Mouse (Mus musculus) bone marrow, adult 2 months (tissue): ENCODE measurements at regions not wholly inside any gene's neighbourhood (a gene's known extent, or its start where the extent isn't known, plus 50 kb on each side); places are given as distances from the start of the nearest gene placed in this dataset.

Source experiments
- H3K27ac ChIP-seq: fragments of 200-500 bp; 2 replicates; pipeline ENCODE4 v1.5.1; 2012; ENCODE audit warnings: low read depth, mild to moderate bottlenecking, control low read depth, inconsistent platforms, low read length; ENCODE audit not compliant: control insufficient read depth, poor library complexity, insufficient read depth
- H3K4me1 ChIP-seq: fragments of 200-500 bp; 2 replicates; pipeline ENCODE4 v1.6.1; 2011; ENCODE audit warnings: low read length; ENCODE audit not compliant: control insufficient read depth, insufficient read depth
- H3K4me3 ChIP-seq: fragments of 200-500 bp; replicated peaks from 2 replicates; pipeline ENCODE3; 2011; ENCODE audit warnings: mild to moderate bottlenecking, low read depth, low read length, control low read depth; ENCODE audit not compliant: control insufficient read depth
- CTCF ChIP-seq: fragments of 200-500 bp; IDR thresholded peaks from 2 replicates; pipeline ENCODE4 v1.5.1; 2011; ENCODE audit warnings: low read length, control low read depth; ENCODE audit not compliant: control insufficient read depth, insufficient read depth
- POLR2A ChIP-seq: fragments of 200-500 bp; IDR thresholded peaks from 2 replicates; pipeline ENCODE4 v1.6.1; 2011; ENCODE audit warnings: low read depth, mild to moderate bottlenecking, control low read depth, low read length, borderline replicate concordance; ENCODE audit not compliant: control insufficient read depth
- WGBS: fragments of 180-500 bp; shearing (Covaris S2); methylation state at CpG from one replicate; pipeline ENCODE4 v1.1.7; 2018; 5-methylcytosine and 5-hydroxymethylcytosine counted together

DNA sequence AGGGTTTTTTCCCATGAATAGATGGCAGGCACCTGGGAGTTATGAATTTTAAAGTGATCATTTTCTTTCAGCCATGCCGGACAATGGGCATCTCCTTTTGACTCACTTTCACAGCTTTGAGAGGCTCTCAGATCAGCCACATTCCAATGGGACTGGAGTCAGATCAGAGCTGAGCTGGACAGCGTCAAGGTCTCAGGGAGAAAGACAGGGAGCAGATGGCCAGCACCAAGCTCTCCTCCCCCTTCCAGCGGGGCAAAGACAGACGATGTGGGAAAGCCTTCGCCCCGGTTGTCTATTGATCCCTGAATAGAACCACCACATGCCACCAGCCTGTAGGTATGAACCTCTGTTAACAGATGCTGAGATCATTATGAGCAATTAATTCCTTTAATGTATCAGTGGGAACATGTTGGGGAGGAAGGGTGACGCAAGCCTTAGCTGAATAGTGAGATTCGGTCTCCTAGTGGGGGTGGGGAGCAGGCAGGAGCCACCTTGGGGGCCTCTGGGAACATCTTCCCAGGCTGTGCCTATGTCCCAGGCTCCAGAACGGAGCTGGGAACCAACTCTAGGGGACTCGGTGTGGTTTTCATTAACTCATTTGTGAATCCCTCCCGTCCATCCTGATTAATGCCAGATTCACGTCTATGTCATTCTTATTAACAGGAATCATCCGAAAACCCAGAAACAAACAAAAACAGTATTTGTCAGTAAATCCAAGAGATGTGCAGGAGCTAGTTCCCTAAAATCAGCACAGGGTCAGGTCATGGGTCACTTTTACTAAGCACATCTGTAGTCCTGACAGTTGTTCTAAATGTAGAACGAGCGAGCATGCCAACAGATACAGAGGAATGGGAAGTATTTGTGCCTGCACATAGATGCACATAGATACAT, 101.8 kb upstream of the Id4 start:
- WGBS, result 43% methylated on average over 15 of the region's 15 CpGs
- H3K4me3 ChIP-seq, result no peak overlapping the region
- no peaks in the 10 kb centered on the region for H3K4me1 ChIP-seq
- H3K27ac ChIP-seq, result no peak overlapping the region
- no peak for TF ChIP-seq CTCF
- no peak for TF ChIP-seq POLR2A

DNA sequence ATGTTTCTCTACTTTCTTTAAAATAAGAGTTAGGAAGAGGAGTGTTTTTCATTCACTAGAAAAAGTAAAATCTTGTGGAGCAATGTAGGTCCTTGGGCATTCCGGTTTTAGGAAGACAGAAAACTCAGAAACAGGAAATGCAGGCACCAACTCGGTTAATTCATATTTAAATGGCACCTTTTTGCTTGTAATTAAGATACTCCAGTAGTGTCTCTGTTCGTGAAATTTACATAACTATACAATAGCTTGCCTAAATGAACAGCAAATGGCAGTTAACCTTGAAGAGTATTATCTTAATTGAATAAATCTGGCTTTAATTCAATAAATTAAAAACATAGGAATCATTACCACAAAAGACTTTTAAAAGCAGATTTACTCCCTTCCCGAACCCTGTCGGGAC, 100.9 kb upstream of the Id4 start:
- no peak overlapping the region for H3K4me3 ChIP-seq
- TF ChIP-seq CTCF, result no peak
- no peak for TF ChIP-seq POLR2A
- no peaks in the 10 kb centered on the region for H3K4me1 ChIP-seq
- no peak overlapping the region for H3K27ac ChIP-seq
- 55% methylated on average over 5 of the region's 5 CpGs for WGBS

DNA sequence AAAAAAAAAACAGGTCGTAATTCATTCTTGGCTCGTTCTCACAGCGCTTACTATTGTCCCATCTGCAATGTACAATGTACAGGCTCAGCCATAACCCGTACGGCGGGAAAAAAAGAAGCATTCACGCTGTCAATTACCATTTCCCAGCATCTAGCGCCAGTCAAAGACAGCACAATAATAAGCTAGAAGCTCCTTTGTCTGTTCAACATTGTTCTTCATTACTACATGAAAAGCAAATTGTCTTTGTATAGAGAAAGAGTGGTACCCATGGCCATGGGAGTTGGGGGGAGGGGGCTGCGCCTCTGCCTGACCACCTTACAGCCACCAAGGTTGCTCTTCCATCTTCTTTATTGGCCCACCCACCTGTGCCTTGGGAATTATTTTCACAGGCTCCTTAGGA, 99.7 kb upstream of the Id4 start:
- no peak for TF ChIP-seq CTCF
- no peak for TF ChIP-seq POLR2A
- Histone ChIP-seq H3K27ac (no peak overlapping the region), H3K4me3 (no peak overlapping the region), H3K4me1 (no peaks in the 10 kb centered on the region)
- 58% methylated on average over 9 of the region's 9 CpGs for WGBS

DNA sequence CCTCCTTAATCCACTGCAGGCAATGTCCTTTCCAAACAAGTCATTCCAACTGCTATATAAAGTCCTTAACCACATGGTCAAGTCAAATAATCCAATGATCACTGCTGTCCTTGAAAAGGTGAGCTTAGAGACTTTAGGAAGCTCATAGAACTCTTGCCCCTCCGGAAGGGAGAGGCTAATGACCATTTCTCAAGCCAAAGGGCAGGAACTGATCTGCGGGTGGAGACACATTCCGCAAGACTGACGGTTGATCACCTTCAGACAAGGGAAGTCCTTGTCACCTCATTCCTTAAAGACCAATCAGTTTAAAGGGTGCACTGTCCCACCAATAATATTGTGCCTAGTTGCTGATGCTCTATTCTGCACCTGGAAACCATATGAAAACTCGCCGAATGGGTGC, 96.4 kb upstream of the Id4 start:
- WGBS, result 78% methylated on average over 6 of the region's 6 CpGs

DNA sequence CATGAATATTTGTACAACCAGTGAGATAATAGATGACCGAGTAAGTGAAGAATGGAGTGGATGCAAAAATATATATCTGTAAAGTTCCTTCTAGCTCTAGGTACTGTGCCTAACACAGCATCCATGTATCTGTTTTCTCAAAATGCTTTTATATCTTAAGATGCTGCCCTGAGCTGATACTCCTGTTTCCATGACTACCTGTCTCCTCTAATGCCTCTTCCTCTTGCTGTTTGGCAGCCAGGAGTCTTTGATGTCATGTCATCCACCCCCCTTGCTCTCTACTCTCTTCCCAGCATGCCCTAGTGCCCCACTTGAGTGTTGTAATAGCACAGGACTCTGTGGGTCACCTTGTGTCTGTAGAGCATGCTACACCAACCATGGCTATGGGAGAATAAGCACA, 95.2 kb upstream of the Id4 start:
- WGBS, result 92% methylated on average over 1 of the region's 1 CpGs
- no peak for TF ChIP-seq POLR2A
- TF ChIP-seq CTCF, result no peak
- H3K4me3 ChIP-seq, result no peak overlapping the region

More for the DNA sequence above, 96.4 kb upstream of the Id4 start:
- Histone ChIP-seq H3K4me1 (no peaks in the 10 kb centered on the region), H3K4me3 (no peak overlapping the region), H3K27ac (no peak overlapping the region)
- TF ChIP-seq POLR2A (no peak), CTCF (no peak)

DNA sequence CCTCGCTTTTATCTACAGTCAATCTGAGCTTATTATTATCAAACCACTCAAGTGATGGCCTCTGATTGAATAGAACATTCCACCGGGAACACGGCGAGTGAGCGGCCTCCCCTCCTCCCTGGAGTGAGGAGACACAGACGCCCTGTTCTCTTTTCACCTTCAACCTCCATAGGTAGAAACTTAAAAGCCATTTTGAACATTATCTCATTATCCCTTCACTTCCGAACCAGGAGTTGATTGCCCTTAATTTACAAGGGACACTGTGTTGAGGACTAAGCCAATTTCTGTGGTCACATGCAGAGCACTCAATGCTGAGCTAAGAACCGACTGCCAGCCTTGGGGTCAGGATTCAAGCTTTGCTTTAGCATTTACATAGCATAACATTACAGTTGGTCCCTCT, 93.1 kb upstream of the Id4 start:
- no peaks in the 10 kb centered on the region for H3K4me1 ChIP-seq
- no peak overlapping the region for H3K27ac ChIP-seq
- no peak overlapping the region for H3K4me3 ChIP-seq
- 65% methylated on average over 8 of the region's 8 CpGs for WGBS
- no peak for TF ChIP-seq CTCF
- TF ChIP-seq POLR2A, result no peak

More for the DNA sequence above, 95.2 kb upstream of the Id4 start:
- H3K4me1 ChIP-seq, result no peaks in the 10 kb centered on the region
- no peak overlapping the region for H3K27ac ChIP-seq

DNA sequence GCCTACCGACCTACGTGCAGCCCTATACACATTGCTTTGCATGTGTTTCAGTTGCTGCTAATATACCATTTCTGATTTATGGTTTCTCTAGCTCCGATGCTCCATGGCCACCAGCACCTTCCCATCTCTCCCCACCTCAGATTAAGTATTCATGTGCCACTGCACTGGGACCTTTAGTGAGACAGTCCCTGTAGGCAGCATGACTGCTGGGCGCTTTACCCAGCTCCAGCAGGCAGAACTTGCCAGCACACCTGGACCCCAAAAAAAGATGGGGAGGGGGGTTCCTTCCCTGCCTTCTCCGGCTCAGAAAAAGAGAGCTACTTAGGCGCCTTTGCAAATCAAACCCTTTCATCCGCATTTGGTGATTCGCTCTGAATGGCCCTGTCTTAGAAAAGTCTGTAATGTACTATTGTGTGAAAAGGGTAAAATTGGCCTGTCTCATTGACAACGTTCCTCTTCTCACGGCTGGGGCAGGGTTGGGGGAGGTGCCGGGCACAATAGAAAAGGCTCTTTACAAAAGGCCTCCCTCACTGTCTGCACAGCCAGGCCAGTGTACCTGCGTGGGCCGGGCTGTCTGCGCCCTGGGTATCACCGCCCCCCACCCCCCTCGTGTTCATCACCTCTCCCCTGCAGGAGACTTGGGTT, 89.6 kb upstream of the Id4 start:
- TF ChIP-seq POLR2A, result no peak
- no peak overlapping the region for H3K4me3 ChIP-seq
- H3K27ac ChIP-seq, result no peak overlapping the region
- 52% methylated on average over 16 of the region's 16 CpGs for WGBS
- H3K4me1 ChIP-seq, result no peaks in the 10 kb centered on the region

DNA sequence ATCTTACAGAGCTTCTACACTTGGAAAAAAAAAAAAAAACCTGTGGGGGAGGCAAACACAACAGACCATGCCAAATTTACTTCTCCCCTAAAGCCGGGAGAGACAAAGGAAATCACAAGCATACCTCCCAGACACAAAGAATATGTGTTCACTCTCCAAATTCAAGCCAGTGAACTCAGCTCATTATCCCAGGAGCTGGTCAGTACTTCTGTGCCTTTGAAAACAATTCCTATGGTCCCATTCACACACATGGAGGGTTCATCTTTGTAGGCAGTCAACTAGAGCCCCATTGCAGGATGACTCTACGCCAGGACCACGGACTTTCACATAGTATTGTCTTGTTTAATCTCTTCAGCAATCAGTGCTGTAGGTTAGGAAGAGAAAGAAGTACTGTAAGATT, 89.0 kb upstream of the Id4 start:
- H3K4me3 ChIP-seq, result no peak overlapping the region
- TF ChIP-seq POLR2A (no peak), CTCF (no peak)
- 65% methylated on average over 3 of the region's 3 CpGs for WGBS
- no peaks in the 10 kb centered on the region for H3K4me1 ChIP-seq
- H3K27ac ChIP-seq, result no peak overlapping the region

DNA sequence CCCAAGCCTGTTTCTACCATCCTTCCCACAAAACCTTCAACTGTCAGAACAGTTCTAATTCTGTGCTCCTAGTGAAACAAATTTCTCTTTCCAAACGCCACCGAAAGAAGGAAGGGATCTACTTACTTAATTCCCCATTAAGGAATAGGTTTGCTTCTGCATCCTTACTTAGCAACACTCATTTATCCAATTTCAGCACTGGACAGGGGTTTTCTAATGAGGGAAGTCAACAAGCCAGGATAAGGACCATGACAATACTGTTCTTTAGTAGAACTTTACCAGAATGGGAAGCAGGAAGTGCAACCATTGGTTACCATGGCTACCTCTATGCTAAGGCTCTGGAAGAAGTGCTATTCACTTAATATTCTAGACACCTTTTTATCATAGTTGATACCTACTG, 68.6 kb upstream of the Id4 start:
- no peak for TF ChIP-seq POLR2A
- no peak for TF ChIP-seq CTCF
- H3K27ac ChIP-seq, result no peak overlapping the region
- no peak overlapping the region for H3K4me3 ChIP-seq
- H3K4me1 ChIP-seq, result no peaks in the 10 kb centered on the region
- 69% methylated on average over 2 of the region's 2 CpGs for WGBS
